Mouse (Mus musculus) ES-Bruce4 (cell line): ENCODE measurements at regions not wholly inside any gene's neighbourhood (a gene's known extent, or its start where the extent isn't known, plus 50 kb on each side); places are given as distances from the start of the nearest gene placed in this dataset.

Experiments used
- H3K27ac ChIP-seq: 2 replicates; pipeline ENCODE4 v1.5.1; 2012; ENCODE audit warnings: low read length, inconsistent platforms; ENCODE audit not compliant: insufficient read depth
- H3K27me3 ChIP-seq: 2 replicates; pipeline ENCODE4 v1.6.1; 2012; ENCODE audit warnings: mild to moderate bottlenecking, low read length, inconsistent platforms; ENCODE audit not compliant: control insufficient read depth, poor library complexity, insufficient read depth, severe bottlenecking
- H3K36me3 ChIP-seq: 2 replicates; pipeline ENCODE4 v1.6.1; 2012; ENCODE audit warnings: inconsistent platforms, mild to moderate bottlenecking, low read length, moderate library complexity; ENCODE audit not compliant: control insufficient read depth, poor library complexity, insufficient read depth, severe bottlenecking
- H3K4me1 ChIP-seq: one replicate; pipeline ENCODE4 v1.8.1; 2011; ENCODE audit warnings: low read length; ENCODE audit not compliant: control insufficient read depth, insufficient read depth
- H3K4me3 ChIP-seq: 2 replicates; pipeline ENCODE4 v1.5.1; 2011; ENCODE audit warnings: low read depth, mild to moderate bottlenecking, low read length
- H3K9ac ChIP-seq: 2 replicates; pipeline ENCODE4 v1.6.1; 2012; ENCODE audit warnings: low read depth, mild to moderate bottlenecking, inconsistent platforms; ENCODE audit not compliant: poor library complexity, severe bottlenecking
- H3K9me3 ChIP-seq: replicated peaks from 2 replicates; pipeline ENCODE4 v1.6.1; 2012; ENCODE audit warnings: mild to moderate bottlenecking, low read length, inconsistent platforms; ENCODE audit not compliant: control insufficient read depth, poor library complexity, insufficient read depth, severe bottlenecking
- CTCF ChIP-seq: IDR thresholded peaks from one replicate; pipeline ENCODE4 v1.8.1; 2011; ENCODE audit warnings: low read depth, low read length
- EP300 ChIP-seq: IDR thresholded peaks from 2 replicates; pipeline ENCODE4 v1.6.1; 2011; ENCODE audit warnings: low read depth, low read length; ENCODE audit not compliant: insufficient read depth
- POLR2A ChIP-seq: IDR thresholded peaks from one replicate; pipeline ENCODE4 v1.8.1; 2011; ENCODE audit warnings: low read length; ENCODE audit not compliant: insufficient read depth

DNA sequence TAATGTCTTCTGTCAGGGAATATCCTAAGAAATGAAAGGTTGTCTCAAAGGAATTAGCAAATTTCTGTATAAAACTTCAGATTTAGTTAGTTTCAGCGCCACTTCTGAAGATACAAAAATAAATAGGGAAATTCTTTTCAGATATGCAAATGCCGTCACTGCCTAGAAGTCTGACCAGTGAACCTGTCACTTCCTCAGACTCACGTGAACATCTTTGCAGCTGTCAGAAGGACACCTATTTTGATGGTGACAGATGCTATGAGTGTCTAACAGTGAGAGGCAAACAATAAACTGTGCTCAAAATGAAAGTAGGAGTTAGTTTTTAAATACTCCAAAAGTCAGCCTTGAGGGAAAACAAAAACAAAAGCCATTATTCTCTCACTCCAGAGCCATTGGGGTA is 57.5 kb upstream of the Igf1r start:
- Histone ChIP-seq H3K4me1 (no peaks in the 10 kb centered on the region), H3K36me3 (no peaks in the 10 kb centered on the region), H3K9ac (no peak overlapping the region), H3K27ac (no peak overlapping the region), H3K27me3 (no peaks in the 10 kb centered on the region; the same call in 1 of the 2 replicates), H3K9me3 (no peaks in the 10 kb centered on the region), H3K4me3 (no peak overlapping the region)
- TF ChIP-seq POLR2A (no peak), CTCF (no peak), EP300 (no peak)

GRCm38 (mm10) chr7:67892917-67893316 is 59.7 kb upstream of the Igf1r start:
- Histone ChIP-seq H3K9ac (no peak overlapping the region), H3K27me3 (no peaks in the 10 kb centered on the region; the same call in 1 of the 2 replicates), H3K4me1 (no peaks in the 10 kb centered on the region), H3K9me3 (no peaks in the 10 kb centered on the region), H3K27ac (no peak overlapping the region), H3K36me3 (no peaks in the 10 kb centered on the region), H3K4me3 (no peak overlapping the region)
- TF ChIP-seq CTCF: no peak
- TF ChIP-seq POLR2A: no peak
- TF ChIP-seq EP300: no peak

DNA sequence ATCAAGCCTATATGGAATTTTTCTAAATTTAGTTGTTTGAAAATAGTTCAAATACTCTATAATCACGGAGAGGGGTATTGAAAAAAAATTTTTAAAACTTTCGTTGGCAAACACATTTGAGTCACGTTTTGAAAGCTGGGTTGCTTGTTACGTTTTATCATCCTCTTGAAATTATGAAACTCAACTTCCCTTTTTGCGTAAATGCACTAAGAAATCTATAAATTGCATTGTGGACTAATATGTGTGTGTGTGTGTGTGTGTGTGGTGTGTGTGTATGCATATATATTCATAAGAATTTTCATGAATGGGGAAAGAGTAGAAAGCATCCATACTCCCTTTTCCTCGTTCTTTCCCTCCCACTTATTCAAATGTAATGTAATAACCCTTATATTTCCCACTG is 69.6 kb upstream of the Igf1r start:
- TF ChIP-seq POLR2A: no peak
- no peak for TF ChIP-seq EP300
- no peak for TF ChIP-seq CTCF
- Histone ChIP-seq H3K9ac (no peak overlapping the region), H3K27me3 (no peaks in the 10 kb centered on the region), H3K36me3 (no peaks in the 10 kb centered on the region), H3K4me1 (peaks cover 2% of the 10 kb centered on the region), H3K4me3 (no peak overlapping the region), H3K9me3 (no peaks in the 10 kb centered on the region), H3K27ac (no peak overlapping the region)

DNA sequence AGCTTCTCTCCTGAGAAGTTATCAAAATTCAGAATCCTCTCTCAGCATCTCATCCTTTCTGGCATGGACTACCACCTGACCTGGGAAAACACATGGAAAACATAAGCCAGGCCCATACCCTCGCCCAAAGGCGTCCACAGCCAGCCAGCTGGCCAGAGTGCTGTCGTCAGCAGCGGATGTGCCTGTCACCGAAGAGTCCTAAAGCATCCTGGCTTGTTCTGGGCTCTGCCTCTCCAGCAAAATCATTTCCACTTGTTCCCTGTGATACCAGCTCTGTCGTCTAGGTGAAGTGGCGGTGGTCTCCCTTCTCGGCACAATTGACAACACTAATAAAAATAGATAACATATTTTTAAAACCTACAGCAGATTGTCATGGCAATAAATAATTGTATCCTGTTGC is 70.0 kb upstream of the Igf1r start:
- H3K9ac ChIP-seq: no peak overlapping the region
- no peaks in the 10 kb centered on the region for H3K27me3 ChIP-seq
- H3K9me3 ChIP-seq: no peaks in the 10 kb centered on the region
- H3K27ac ChIP-seq: no peak overlapping the region
- TF ChIP-seq EP300: no peak
- TF ChIP-seq CTCF: no peak
- no peak for TF ChIP-seq POLR2A
- H3K4me3 ChIP-seq: no peak overlapping the region
- H3K36me3 ChIP-seq: no peaks in the 10 kb centered on the region
- peaks cover 2% of the 10 kb centered on the region for H3K4me1 ChIP-seq

DNA sequence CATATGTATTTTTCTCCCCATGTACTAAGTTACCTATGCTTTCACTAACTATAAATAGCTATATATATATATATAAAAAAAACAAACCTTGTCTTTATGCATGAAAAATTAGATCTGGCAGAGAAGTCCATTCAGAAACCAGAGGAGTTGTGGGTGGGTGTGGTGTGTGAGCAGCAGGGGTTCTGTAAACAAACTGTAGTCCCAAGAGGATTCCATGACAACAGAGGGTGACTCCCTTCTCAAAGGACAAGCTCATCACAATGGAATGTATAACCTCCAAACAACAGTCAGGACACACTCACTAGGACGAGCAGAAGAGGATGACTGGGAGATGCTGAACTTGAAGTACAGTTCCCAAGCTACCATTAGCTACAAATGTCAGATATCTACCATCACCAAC is 74.4 kb upstream of the Igf1r start:
- Histone ChIP-seq H3K9me3 (no peaks in the 10 kb centered on the region), H3K4me1 (peaks cover 2% of the 10 kb centered on the region), H3K9ac (no peak overlapping the region), H3K36me3 (no peaks in the 10 kb centered on the region), H3K4me3 (no peak overlapping the region), H3K27me3 (no peaks in the 10 kb centered on the region), H3K27ac (no peak overlapping the region)
- TF ChIP-seq CTCF (no peak), EP300 (no peak), POLR2A (no peak)

DNA sequence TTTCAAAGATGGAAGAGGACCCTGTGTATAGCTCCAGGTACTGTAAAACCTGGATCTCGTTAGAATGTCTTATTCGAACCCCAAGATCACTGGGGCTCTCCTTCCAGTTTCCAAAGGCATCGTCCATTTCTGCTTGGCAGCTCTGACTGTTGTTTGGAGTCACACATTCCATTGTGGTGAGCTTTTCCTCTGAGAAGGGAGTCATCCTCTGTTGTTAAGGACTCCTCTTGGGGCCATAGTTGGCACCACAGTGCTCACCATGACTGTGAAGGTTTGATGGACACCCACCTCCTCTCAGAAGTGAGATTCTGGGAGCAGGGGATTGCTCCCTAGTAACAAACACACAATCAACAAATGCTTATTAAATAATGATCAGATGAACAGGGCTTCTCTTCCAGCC is 75.0 kb upstream of the Igf1r start:
- Histone ChIP-seq H3K27me3 (no peaks in the 10 kb centered on the region), H3K9me3 (no peaks in the 10 kb centered on the region), H3K4me3 (no peak overlapping the region), H3K27ac (no peak overlapping the region), H3K9ac (no peak overlapping the region), H3K36me3 (no peaks in the 10 kb centered on the region), H3K4me1 (peaks cover 2% of the 10 kb centered on the region)
- TF ChIP-seq POLR2A (no peak), CTCF (no peak), EP300 (no peak)
